Mouse (Mus musculus) monocyte, adult 2 months (primary cell): ENCODE results near the gene Mlec.
A peak's percentile ranks its signal among the peaks of the same experiment; 100 is the strongest.
"Not testable (repeated sequence)": the region's sequence is repeated elsewhere in the genome, so short reads cannot be mapped to it uniquely, and the experiment has no call there.

Source experiments
- DNase-seq, 2 experiments: peaks; one replicate each; pipeline ENCODE4 v3.0.0; 2022; ENCODE audit warnings: low spot score in 2 of 2, low read depth in 1 of 2

The Mlec gene

DNA sequence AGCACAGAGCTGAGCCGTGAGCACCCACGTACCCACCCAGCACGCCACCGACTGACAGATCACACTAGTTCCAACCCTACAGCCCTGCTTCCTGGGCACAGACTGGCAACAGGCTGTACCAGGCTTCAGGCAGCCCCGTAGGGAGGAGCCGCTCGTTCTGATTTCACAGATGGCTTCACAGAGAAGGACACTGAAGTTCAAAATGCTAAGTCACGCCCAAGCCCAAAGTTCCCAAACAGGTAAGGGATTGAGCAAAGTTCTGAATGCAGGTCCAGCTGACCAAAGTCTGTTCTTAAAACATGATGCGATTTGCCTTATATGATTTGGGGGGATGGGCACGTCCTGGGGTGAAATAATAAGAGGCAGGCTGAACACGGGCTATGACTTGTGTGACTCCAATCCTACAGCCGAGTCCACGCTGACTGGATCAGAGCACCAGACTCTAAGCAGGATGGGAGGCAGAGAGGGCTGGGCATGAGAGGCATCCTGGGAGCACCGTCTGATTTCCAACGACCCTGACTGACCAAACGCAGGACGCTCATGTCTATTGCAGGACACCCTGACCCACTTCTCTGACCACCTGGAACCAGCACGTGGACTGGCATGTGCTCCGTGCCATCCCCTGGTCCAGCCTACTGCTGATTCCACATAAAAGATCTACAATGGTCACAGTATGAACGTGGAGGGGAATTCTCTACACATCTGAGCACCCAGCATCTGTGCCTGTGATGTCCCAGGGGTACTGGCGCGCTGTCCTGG is 30.4 kb downstream of the Mlec start:
- DNase-seq, result no peak

DNA sequence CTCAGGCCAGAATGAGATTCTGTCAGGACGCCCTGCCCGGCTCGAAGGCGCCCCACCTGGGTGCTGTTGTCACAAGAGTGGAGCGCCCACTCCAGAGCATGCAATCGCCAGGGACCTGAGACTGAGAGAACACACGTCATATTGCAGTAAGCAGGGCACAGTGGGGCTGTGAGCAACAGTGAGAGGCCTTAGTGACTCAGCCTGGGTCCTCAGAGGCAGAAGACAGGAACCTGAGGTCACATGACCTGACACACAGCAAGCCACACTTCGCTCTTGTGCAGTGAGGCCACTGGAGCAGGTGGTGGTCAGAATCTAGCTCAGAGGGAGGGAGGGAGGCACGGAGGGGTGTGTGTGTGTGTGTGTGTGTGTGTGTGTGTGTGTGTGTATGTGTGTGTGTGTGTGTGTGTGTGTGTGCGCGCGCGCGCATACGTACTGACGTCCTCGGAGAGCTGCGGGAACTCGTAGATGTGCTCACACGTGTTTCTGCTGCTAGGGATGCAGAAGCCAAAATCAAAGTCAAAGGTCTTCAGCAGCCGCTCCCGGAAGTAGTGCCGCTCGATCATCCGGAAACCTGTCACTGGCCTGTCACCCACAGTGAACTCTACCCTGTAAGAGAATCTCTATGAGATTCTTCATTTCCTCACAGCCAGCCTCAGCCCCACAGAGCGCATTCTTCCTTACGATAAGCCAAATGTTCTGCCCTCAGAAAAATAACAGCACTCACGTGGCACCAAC is 31.2 kb downstream of the Mlec start:
- no peak for DNase-seq

DNA sequence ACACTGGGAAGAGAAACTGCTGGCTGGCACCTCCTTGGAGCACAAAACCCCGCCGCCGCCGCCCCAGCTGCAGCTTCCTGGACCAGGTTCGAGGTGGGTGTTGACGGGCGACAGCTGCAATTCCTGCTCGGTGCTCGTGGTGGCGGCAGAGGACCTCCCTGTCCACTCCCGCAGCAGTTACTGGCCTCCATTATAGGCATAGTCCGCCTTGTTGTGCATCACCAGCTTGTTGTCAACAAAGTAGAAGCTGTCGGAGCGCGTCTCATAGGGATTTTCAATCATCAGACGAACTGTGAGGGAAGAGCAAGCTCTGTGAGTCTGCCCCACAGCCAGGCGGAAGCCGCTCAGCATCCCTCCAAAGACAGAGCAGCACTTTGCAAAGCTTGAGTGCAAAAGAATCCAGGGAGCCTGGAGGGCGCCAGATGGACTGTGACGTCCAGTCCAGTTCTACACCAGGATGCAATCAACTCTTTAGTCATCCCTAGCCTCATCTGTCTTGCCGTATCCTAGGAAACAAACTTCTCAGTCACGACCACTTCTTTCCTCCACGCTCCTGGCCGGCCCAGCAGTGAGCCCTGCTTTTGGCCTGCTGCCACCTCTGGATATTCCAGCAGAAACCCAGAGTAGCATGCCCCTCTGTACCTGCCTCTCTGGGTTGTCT is 32.6 kb downstream of the Mlec start:
- peak; percentile 29 to 67 for DNase-seq

DNA sequence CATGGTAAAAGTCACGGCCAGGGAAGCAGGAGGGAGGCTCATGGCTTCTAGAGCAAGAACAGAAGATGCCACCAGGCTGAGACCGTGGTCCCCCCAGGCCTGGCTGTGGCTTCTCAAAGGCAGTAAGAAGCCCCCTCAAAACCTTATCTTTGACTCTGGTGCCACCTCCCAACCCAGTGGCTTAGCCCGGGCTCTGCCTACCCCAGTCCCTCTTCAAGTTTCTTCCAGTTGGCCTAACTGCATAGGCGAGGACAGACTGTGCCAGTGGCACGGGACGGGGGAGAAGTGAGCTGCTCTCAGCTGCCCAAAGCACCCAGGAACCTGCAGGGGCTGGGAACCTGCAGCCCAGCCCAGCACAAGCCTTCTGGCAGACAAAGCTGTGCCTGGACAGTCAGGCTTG is 33.3 kb downstream of the Mlec start:
- no peak for DNase-seq

DNA sequence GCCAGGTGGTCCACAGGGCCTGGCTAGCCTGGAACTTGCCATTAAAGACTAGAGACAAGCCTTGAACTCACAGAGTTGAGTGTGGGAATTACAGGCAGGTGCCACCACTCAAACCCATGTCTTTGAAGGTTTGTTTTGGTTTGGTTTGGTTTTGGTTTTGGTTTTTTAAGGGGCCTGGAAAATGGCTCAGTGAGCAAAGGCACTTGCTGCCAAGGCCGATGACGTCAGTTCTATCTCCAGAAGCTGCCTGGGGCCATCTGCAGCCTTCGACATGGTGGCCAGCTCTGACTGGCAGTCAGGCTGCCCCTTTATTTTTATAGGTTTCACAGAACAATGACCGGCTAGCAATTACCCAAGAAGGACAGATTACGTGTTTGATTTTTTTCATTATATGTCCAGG is 37.0 kb downstream of the Mlec start:
- no peak for DNase-seq

DNA sequence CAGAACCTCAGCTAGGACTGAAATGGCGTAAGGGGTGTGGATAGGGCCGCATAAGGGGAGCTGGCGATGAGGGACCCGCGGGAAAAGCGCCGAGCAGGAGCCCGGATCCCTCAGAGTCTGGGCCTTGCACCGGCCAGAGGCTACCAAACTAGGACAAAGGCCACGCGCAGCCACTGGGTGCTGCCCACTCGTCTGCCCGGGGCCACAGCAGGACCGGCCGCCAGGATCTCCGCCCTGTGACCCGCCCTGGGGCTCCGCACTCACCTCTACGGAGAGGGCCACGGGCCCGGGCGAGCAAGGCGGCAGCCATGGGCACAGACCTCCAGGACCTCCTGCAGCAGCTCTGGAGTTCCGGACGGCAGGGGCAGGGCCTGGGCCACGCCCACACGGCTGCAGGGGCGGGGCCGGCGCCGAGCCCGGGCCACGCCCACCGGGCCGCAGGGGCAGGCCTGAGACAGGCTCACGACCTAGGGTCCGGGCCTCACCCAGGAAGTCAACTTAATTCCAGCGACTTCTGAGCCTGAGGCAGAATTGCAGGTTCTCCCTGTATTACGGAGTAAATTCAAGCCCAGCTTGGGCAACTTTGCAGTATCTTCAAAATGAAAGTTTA is 38.9 kb downstream of the Mlec start, which contains the start of gene Acads:
Gene Acads, minus strand, starts transcription at position 386 of the 610 bp plus-strand sequence.
- peak; percentile 46 to 79 for DNase-seq

DNA sequence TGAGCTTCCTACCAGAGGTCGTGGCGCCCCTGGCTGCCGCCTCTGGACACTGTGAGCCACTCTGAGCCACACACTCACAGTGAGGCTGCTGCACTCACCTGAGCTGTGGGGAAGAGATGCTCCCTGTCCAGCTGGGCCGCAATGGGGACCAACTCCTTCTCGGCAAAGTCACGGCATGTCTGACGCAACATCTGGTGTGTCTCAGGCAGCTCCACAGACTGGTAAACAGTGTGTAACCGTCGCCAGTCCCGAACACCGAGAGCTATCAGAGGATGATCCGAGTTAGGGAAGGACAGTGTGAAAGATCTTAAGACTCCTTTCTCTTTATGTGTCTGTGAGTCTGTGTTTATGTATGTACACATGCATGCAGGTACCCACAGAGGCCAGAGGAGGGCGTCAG is 40.5 kb downstream of the Mlec start:
- DNase-seq, result no peak

DNA sequence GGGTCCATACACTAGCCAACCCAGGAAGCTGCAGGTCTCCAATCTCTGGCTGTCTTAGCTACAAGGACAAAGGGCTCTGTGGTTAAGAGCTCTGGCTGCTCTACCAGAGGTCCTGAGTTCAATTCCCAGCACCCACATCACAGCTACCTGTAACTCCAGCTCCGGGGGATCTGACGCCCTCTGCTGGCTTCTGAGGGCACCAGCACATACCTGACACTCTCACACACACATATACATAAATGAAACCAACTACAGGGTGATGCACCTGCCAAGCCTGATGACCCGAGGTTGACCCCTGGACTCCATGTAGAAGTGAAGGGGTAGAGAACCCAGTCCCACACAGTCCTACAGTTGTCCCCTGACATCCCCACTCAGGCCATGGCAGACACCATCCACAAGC is 41.6 kb downstream of the Mlec start:
- no peak for DNase-seq

DNA sequence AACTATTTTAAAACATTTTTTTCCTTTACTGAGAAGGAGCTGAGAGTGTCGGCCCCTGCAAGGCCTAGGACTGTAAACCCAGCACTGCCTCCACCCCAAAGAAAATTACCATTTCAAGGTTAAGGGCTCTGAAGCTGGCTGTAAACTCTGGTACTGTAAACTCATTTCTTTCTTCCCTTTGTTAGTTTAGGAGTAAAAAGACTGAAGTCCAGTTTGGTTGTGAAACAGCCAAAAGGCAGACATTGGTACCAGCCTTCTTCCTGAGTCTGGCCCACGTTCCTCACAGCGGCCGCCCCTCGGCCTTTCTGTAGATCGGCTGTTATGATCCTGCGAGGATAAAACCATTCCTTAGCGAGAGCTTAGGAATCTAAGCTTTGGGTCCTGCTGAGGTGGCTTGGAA is 43.5 kb downstream of the Mlec start:
- no peak for DNase-seq

DNA sequence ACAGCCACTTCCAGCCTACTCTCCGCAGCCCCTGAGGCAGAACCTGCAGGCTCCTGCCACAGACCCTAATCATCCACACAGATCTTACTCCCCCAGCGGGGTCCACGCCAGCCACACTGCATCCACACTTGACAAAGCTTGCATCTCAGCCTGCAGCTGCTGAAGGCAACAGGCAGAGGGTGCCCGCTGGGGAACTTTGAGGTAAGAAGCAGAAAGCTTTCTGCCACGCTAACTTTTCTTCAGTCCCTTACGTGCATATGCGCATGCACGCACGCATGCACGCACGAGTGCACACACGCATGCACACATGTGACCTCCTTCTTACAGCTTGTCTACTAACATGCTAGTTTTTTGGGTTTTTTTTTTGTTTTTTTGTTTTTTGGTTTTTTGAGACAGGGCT is 44.7 kb downstream of the Mlec start:
- DNase-seq, result no peak

DNA sequence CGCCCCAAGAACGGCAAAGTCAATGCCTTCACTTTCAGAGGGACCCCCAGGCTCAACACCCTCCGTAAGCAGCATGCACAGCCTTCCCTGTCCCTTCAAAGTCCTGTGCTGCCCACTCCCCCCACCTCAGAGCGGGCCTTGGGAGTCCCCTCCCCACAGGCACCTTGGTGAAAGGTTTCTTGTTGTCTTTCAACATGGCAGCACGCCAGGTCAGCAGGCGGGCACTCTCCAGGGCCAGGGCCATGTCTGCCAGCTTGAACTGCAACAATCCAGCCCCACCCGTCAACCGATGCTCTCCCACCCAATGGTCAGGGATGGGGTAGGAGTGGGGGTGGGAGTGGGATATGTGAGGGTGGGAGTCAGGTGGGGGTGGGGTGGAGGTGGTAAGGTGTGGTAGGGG is 46.8 kb downstream of the Mlec start:
- DNase-seq, result no peak

DNA sequence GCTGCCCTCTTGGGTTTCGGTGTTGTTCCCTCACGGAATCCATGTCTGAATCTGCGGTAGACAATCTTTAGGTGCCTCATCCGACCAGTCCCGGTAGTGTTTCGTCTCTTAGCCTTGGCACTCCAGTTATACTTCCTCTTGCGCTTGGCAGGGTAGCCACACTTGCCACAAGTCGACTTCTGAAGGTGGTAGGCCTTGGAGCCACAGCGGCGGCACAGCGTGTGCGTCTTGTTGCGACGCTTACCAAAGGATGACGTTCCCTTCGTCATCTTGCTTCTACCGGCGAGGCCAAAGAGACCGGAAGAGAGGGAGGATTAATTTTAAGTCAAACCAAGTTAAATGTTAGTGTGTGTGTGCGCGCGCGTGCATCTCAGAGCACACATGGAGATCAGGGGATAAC is 54.7 kb downstream of the Mlec start:
- not testable (repeated sequence) for DNase-seq

DNA sequence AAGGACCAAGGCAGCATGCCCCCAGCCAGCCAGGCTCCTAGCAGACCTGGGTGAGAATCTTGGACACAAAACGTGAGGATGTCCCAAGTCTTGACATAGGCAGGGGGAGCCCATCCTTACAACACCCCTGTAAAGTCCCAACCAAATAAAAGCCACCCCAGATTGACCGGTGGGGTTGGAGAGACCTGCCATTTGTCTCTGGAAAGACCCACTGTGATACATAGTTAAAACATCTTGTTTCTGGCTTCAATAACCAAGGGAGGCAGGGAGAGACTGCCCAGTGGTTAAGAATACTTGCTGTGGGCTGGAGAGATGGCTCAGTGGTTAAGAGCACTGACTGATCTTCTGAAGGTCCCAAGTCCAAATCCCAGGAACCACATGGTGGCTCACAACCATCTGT is 55.7 kb downstream of the Mlec start:
- DNase-seq, result no peak

DNA sequence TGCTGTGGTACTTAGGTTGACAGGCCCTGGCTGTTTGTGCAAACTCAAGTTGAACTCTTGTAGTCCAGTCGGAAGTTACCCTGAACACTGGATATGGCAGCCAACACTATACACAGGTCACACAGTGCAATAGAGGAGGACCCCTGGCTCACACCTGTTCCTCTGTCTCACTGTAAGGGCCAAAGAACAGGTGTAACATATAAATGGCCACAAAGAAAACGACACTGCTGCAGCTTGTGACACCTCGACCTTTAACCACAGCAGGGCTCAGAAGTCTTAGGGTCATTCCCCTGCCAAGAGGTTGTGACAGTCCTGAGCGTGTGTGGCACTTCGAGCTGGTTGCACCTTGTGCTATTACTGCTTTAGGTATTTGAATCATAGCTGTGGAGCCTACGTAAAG is 57.5 kb downstream of the Mlec start:
- DNase-seq, result no peak

DNA sequence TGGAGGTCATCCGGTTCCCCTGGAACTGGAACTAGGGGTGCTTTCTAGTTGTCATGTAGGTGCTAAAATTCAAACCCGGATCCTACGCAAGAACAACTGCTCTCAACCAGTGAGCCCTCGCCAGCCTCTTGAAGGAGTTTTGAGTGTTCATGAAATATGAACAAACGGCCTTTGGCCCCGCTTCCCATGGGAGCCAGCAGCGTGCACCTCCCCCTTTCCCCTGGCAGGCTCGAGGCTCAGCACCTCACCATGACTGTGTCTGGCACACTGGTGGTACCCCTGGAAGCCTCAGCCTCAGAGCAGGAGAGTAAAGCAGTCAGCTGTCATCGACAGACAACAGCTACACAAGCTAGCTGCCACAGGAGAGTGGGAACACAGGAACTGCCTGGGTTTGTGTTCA is 58.0 kb downstream of the Mlec start:
- no peak for DNase-seq

DNA sequence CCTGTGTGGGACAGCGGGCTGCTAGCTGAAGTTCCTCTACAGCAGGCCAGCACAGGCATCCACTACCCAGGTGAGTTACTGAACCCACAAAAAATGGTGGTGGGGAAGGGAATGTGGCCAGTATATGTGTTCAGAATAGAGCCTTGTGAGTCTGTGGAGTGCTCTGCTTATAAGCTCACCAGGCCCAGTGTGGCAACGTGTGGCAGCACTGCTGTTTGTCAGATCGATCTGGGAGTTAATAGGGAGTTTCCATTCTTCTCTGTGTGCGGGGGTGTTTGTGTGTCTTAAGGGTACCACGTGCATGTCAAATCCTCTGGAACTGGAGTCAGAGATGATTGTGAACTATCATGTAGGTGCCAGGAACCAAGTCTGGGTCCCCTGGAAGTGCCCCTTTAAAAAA is 58.4 kb downstream of the Mlec start:
- DNase-seq, result no peak

DNA sequence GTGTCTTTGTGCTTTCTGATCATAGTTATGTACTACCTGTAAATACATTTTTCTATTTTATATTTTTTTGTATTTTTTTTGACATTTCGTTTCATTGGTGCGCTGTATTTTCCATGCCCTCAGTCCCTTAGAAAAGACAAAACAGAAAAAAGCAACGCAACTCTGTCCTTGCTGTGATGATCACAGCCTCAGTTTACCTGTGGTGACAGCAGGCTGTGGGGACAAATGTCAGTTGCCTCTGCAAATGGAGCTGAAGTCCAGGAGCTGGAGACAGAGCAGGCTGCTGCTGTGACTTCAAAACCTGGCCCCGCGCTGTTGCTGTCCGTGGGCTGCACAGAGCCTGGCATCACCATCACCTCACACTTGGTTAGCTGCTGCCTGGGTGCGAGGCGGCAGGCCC is 59.8 kb downstream of the Mlec start, which contains the start of gene Gm10401:
Gene Gm10401, minus strand, starts transcription at position 101 of the 400 bp plus-strand sequence.
- no peak for DNase-seq
